Mouse (Mus musculus) hindbrain, embryonic 14.5 days (tissue): ENCODE data around the gene Mthfd2l. TPM values are rescaled to one million over a fixed set of nuclear protein-coding genes. Genes with fewer than 3 reads are reported as not detected.

Experiments
- ATAC-seq: fragments of 200-750 bp; cut with Nextera tagmentation; 2 replicates; pipeline ENCODE4 v1.8.0; 2017; ENCODE audit warnings: moderate number of reproducible peaks, mild to moderate bottlenecking, moderate TSS enrichment, moderate library complexity; ENCODE audit not compliant: low FRiP score
- DNase-seq: peaks from one replicate; pipeline ENCODE4 v3.0.0-alpha.2; 2015; ENCODE audit warnings: low spot score
- H3K27ac ChIP-seq: fragments of 300-500 bp; sonication (generic); 2 replicates; pipeline ENCODE4 v1.5.1; 2014; ENCODE audit warnings: mild to moderate bottlenecking, moderate library complexity
- H3K27me3 ChIP-seq: fragments of 300-500 bp; sonication (generic); 2 replicates; pipeline ENCODE4 v1.6.1; 2014; ENCODE audit warnings: mild to moderate bottlenecking, low read length, mixed read lengths; ENCODE audit not compliant: control insufficient read depth, insufficient read depth
- H3K36me3 ChIP-seq: fragments of 300-500 bp; sonication (generic); replicated peaks from 2 replicates; pipeline ENCODE4 v1.6.1; 2014; ENCODE audit not compliant: control insufficient read depth, insufficient read depth
- H3K4me1 ChIP-seq: fragments of 300-500 bp; sonication (generic); replicated peaks from 2 replicates; pipeline ENCODE4 v1.6.1; 2014; ENCODE audit warnings: antibody characterized with exemption, low read length, mixed read lengths; ENCODE audit not compliant: control insufficient read depth, insufficient read depth
- H3K4me2 ChIP-seq: fragments of 300-500 bp; sonication (generic); replicated peaks from 2 replicates; pipeline ENCODE4 v1.6.1; 2014; ENCODE audit warnings: mild to moderate bottlenecking, moderate library complexity
- H3K4me3 ChIP-seq: fragments of 300-500 bp; sonication (generic); replicated peaks from 2 replicates; pipeline ENCODE4 v1.5.1; 2014; ENCODE audit warnings: mild to moderate bottlenecking, low read length
- H3K9ac ChIP-seq: fragments of 300-500 bp; sonication (generic); 2 replicates; pipeline ENCODE4 v1.6.1; 2014
- H3K9me3 ChIP-seq: fragments of 300-500 bp; sonication (generic); 2 replicates; pipeline ENCODE4 v1.6.1; 2016; ENCODE audit warnings: low read length; ENCODE audit not compliant: control insufficient read depth
- WGBS: fragments of 180-500 bp; shearing (Covaris S2); extraction: QIAGEN DNeasy Blood & Tissue Kit; methylation state at CpG from one replicate; pipeline ENCODE4 v1.1.7; 2014; 5-methylcytosine and 5-hydroxymethylcytosine counted together
- polyA plus RNA-seq: library from polyadenylated mRNA; unstranded; fragments of >200 nt; fragmentation: Nextera tagmentation; extraction: Ambion mirVana; gene quantifications from 2 replicates; pipeline ENCODE4 v1.2.1, GENCODE M21; 2014

Mthfd2l gene
- polyA plus RNA-seq, 1 experiment from 2014 or later: 88.3 TPM

DNA sequence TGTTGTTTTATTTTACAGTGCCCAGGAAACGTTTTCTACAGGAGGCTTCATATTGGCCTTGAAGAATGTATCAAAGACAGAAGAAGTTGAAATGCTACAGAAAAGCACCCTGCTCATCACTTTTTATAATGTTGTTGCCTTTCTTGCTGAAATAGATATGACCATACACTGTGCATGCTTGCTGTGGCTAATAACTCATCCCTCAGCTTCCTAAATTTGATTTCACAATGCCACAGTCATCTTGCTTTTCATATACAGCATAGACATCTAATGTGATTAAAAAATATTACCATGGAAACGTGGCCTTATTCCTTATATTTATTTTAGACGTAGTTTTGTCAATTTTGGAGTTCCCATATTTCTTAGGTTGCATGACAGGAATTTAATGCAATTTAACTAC lies 33.5 kb upstream of the Mthfd2l start:
- H3K36me3 ChIP-seq: no peaks in the 10 kb centered on the region
- H3K4me3 ChIP-seq: no peak overlapping the region
- no peak overlapping the region for H3K4me2 ChIP-seq
- no peak for ATAC-seq
- DNase-seq: no peak
- H3K9me3 ChIP-seq: no peaks in the 10 kb centered on the region
- no peaks in the 10 kb centered on the region for H3K27me3 ChIP-seq
- no peak overlapping the region for H3K27ac ChIP-seq
- 79% methylated on average over 3 of the region's 3 CpGs for WGBS
- H3K4me1 ChIP-seq: no peaks in the 10 kb centered on the region
- H3K9ac ChIP-seq: no peak overlapping the region

- Histone ChIP-seq H3K36me3 (no peaks in the 10 kb centered on the region), H3K27me3 (no peaks in the 10 kb centered on the region), H3K27ac (no peak overlapping the region), H3K9me3 (no peaks in the 10 kb centered on the region), H3K4me1 (peaks cover 6% of the 10 kb centered on the region), H3K4me3 (no peak overlapping the region), H3K9ac (no peak overlapping the region), H3K4me2 (no peak overlapping the region)
- ATAC-seq (no peak), DNase-seq (no peak)
- WGBS: 87% methylated on average over 5 of the region's 5 CpGs
Observed at GRCm38 (mm10) chr5:90899308-90899707, 31.6 kb upstream of the Mthfd2l start.

DNA sequence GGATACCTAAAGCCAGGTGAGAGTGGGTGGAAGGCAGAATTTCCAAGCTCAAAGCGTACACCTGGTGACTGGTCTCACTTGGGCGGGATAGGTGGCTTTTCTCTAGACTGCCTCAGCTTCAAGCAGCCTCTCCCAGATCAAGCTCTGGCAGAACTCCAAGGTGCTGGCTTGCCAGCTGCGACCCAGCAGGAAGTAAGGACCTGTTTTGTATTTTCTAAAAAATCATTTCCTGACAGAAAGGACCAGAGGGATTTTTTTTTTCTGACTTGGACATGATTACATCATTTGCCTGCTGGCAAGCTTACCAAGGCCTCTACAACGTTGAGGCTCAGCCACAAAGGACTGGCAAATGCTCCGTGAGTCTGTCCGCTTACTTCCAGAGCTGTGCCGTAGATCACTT lies 30.8 kb upstream of the Mthfd2l start:
- 54% methylated on average over 7 of the region's 7 CpGs for WGBS
- DNase-seq: no peak
- no peaks in the 10 kb centered on the region for H3K9me3 ChIP-seq

DNA sequence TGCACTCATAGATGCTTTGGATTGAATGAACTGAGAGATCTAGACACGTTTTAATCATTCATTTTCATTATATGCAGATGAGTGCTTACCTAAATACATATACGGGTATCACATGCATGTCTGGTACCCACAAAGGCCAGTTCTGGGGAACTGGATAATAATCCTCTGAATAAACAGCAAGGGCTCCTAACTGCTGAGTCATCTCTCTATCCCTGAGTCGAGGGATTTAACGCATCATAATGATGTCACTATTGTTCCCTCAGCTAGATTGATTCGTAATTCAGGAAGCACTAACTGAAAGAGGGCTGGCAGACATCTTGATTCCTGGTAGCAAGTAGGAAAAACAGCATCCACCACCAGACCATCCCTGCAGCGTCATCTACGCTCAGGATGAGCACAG lies 30.2 kb upstream of the Mthfd2l start:
- ATAC-seq (no peak), DNase-seq (no peak)
- 71% methylated on average over 7 of the region's 7 CpGs for WGBS
- no peak overlapping the region for H3K4me2 ChIP-seq
- no peak overlapping the region for H3K4me3 ChIP-seq
- H3K9ac ChIP-seq: no peak overlapping the region
- H3K27ac ChIP-seq: no peak overlapping the region
- H3K27me3 ChIP-seq: peaks cover 8% of the 10 kb centered on the region
- peaks cover 6% of the 10 kb centered on the region for H3K4me1 ChIP-seq
- H3K36me3 ChIP-seq: no peaks in the 10 kb centered on the region
- no peaks in the 10 kb centered on the region for H3K9me3 ChIP-seq

More for the DNA sequence above, 30.8 kb upstream of the Mthfd2l start:
- peaks cover 6% of the 10 kb centered on the region for H3K4me1 ChIP-seq
- H3K27me3 ChIP-seq: peaks cover 8% of the 10 kb centered on the region
- no peak for ATAC-seq
- no peak overlapping the region for H3K4me2 ChIP-seq
- H3K36me3 ChIP-seq: no peaks in the 10 kb centered on the region
- H3K4me3 ChIP-seq: no peak overlapping the region
- no peak overlapping the region for H3K27ac ChIP-seq
- H3K9ac ChIP-seq: no peak overlapping the region

DNA sequence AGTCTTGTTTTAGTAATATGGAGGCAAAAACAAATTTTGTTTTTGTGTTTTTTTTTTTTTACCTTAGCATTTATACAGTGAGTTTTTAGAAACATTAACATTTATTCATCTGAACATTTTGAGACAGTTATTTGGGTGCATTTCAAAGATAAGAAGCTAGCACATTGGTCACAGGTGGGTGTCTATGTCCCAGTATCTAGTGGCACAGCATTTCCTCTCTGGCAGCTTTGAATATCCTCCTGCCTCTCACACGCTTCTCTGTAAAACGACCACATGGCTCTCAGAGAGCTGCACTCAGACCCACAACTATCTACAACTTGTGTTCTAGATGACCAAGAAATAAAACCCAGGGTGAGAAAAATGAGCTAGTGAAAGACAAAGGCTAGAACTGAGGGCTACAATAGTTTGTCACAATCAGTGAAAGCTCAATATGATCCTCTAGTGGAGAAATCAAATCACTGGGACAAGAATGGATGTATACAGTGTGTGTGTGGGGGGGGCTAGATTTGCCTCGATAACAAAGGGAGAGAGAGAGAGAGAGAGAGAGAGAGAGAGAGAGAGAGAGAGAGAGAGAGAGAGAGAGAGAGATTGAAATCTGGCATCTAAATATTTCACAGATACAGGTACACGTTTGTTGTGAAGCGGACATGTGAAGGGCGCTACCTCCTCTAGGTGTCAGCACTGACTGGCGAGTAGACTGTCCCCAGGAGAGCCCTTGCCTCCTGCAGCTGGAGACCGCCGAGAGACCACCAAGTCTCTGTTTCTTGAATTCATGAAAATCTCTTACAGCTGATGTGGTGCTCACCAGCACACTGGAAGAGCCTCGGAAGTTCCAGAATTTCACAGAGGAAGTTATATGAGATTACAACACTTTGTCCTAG lies 28.3 kb upstream of the Mthfd2l start:
- Histone ChIP-seq H3K27me3 (peaks cover 8% of the 10 kb centered on the region), H3K9ac (peak overlapping the region; percentile 9; the same call in 1 of the 2 replicates), H3K36me3 (no peaks in the 10 kb centered on the region), H3K4me1 (peaks cover 6% of the 10 kb centered on the region), H3K4me3 (peak overlapping the region; percentile 25), H3K27ac (no peak overlapping the region), H3K9me3 (no peaks in the 10 kb centered on the region), H3K4me2 (peak overlapping the region; percentile 66)
- DNase-seq (no peak), ATAC-seq (peak; percentile 71)
- 14% methylated on average over 10 of the region's 10 CpGs for WGBS

DNA sequence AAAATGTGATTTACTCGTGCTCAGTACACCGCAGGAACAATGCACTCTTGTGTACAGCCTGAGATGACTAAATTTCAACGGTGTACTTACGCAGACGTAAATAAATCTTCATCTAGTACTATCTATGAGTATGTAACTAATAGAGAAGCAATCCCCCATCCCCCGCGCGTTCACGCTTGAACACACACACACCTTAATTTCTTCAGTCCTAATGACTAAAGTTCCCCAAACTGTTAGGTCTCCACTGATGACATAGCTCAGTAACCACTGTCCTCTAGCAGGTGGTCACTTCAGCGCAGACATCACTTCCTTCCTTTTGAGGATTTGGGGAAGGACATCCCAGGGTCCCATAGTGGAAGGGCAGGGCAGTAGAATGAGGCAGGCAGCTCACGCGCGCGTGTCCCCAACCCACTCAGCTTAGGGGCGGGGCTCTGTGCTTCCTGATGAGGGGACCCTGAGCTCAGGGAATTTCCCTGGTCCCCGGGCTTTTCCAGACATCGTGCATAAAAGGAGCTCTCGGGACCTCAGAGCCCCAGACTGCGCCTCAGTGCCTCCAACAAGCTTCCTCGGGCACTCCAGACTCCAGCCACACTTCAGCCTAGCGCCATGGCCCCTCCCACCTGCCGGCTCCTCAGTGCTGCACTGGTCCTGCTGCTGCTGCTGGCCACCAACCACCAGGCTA lies 27.4 kb upstream of the Mthfd2l start, which contains the start of gene Cxcl2:
Cxcl2 (plus strand) TSS at position 533 of the 682 bp plus-strand sequence.
- peak; percentile 63; the same call in 1 of the 2 replicates for ATAC-seq
- H3K4me3 ChIP-seq: peak within 1 kb of the TSS; percentile 25
- WGBS: 9% methylated on average over 22 of the region's 22 CpGs
- peak within 1 kb of the TSS; percentile 66 for H3K4me2 ChIP-seq
- H3K9ac ChIP-seq: peak within 1 kb of the TSS; percentile 9; the same call in 1 of the 2 replicates
- H3K9me3 ChIP-seq: no peaks in the 10 kb centered on the region
- DNase-seq: no peak
- H3K36me3 ChIP-seq: no peaks in the 10 kb centered on the region
- no peak within 1 kb of the TSS for H3K27ac ChIP-seq
- peaks cover 6% of the 10 kb centered on the region for H3K4me1 ChIP-seq
- H3K27me3 ChIP-seq: peaks cover 8% of the 10 kb centered on the region

DNA sequence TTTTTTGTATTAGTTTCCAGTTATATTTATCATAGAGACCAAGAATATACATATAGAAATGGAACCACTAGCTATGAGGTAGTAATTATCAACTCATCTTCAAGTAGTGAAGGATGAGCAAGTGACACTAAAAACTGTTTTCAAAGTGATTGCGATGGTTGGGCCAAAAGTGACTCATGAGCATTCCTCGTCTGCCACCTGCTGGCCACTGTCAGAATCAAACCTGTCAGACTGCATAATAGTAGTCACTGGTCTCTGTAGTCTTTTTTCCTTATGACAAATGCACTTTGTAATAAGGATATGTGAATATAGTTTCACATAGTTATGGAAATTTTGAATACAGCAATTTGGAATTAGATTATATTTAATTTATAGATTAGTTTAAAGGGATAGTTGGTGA lies 21.9 kb upstream of the Mthfd2l start:
- no peaks in the 10 kb centered on the region for H3K9me3 ChIP-seq
- under 1% methylated on average over 2 of the region's 2 CpGs for WGBS
- no peak overlapping the region for H3K9ac ChIP-seq
- no peak overlapping the region for H3K4me2 ChIP-seq
- no peak overlapping the region for H3K4me3 ChIP-seq
- H3K4me1 ChIP-seq: no peaks in the 10 kb centered on the region
- H3K36me3 ChIP-seq: no peaks in the 10 kb centered on the region
- no peak overlapping the region for H3K27ac ChIP-seq
- ATAC-seq (peak; percentile 77; the same call in 1 of the 2 replicates), DNase-seq (peak; percentile 88)
- peaks cover 8% of the 10 kb centered on the region for H3K27me3 ChIP-seq

- WGBS: 79% methylated on average over 2 of the region's 2 CpGs
- Histone ChIP-seq H3K4me2 (no peak overlapping the region), H3K9ac (no peak overlapping the region), H3K9me3 (no peaks in the 10 kb centered on the region), H3K27me3 (no peaks in the 10 kb centered on the region), H3K4me1 (no peaks in the 10 kb centered on the region), H3K4me3 (no peak overlapping the region), H3K36me3 (no peaks in the 10 kb centered on the region), H3K27ac (no peak overlapping the region)
- no peak for DNase-seq
- no peak for ATAC-seq
Observed at GRCm38 (mm10) chr5:90919495-90919894, 11.4 kb upstream of the Mthfd2l start.

GRCm38 (mm10) chr5:90922958-90923357 lies 8.0 kb upstream of the Mthfd2l start:
- Histone ChIP-seq H3K9ac (no peak overlapping the region), H3K27me3 (no peaks in the 10 kb centered on the region), H3K4me3 (no peak overlapping the region), H3K4me2 (no peak overlapping the region), H3K36me3 (no peaks in the 10 kb centered on the region), H3K27ac (no peak overlapping the region), H3K9me3 (no peaks in the 10 kb centered on the region), H3K4me1 (no peaks in the 10 kb centered on the region)
- no peak for ATAC-seq
- DNase-seq: no peak
- 91% methylated on average over 4 of the region's 4 CpGs for WGBS
